Mouse (Mus musculus): ENCODE measurements around the gene H2-Q7. TPM values are rescaled to one million over a fixed set of nuclear protein-coding genes. Genes with fewer than 3 reads are reported as not detected.

H2-Q7 gene
- total RNA-seq, 2 experiments from 2014 or later: 0.53 to 1.4 TPM

Other genes starting within 250 kb of the H2-Q7 start
- gene Ltb, start 244.7 kb upstream of the H2-Q7 start, total RNA-seq (2021): under 1 TPM; 0.79 to 0.80 TPM
- gene Tnf, start 237.1 kb upstream of the H2-Q7 start, total RNA-seq (2021): not detected
- under 1 TPM; 0.23 to 0.60 TPM for gene Lta, start 233.8 kb upstream of the H2-Q7 start, total RNA-seq (2021)
- gene Gm16181, start 218.3 kb upstream of the H2-Q7 start, total RNA-seq (2021): not detected
- gene Atp6v1g2, start 205.5 kb upstream of the H2-Q7 start, total RNA-seq (2021): 100 to 1,000 TPM; 587 to 598 TPM
- gene Nfkbil1, start 203.4 kb upstream of the H2-Q7 start, total RNA-seq (2021): 10 to 100 TPM; 11.6 to 14.9 TPM
- 100 to 1,000 TPM; 201 to 213 TPM for gene Ddx39b, start 197.4 kb upstream of the H2-Q7 start, total RNA-seq (2021)
- 10 to 100 TPM; 26.2 to 33.1 TPM for gene H2-D1, start 176.4 kb upstream of the H2-Q7 start, total RNA-seq (2021)
- 1 to 10 TPM in 1 of 2 experiments, under 1 TPM in 1; 0.79 to 1.2 TPM for gene H2-Q1, start 118.8 kb upstream of the H2-Q7 start, total RNA-seq (2021)
- gene H2-Q2, start 96.9 kb upstream of the H2-Q7 start, total RNA-seq (2021): under 1 TPM; 0.44 to 0.82 TPM
- gene H2-Q4, start 59.5 kb upstream of the H2-Q7 start, total RNA-seq (2021): 1 to 10 TPM; 2.9 to 4.1 TPM
- 1 to 10 TPM in 1 of 2 experiments, under 1 TPM in 1; 0.96 to 1.4 TPM for gene H2-Q6, start 14.3 kb upstream of the H2-Q7 start, total RNA-seq (2021)
- gene H2-Q10, start 30.9 kb downstream of the H2-Q7 start, total RNA-seq (2021): under 1 TPM; 0.33 to 0.46 TPM
- not detected for gene Pou5f1, start 66.9 kb downstream of the H2-Q7 start, total RNA-seq (2021)
- gene Tcf19, start 77.7 kb downstream of the H2-Q7 start, total RNA-seq (2021): 10 to 100 TPM; 10.1 to 13.7 TPM
- 10 to 100 TPM; 14.2 to 16.2 TPM for gene Cchcr1, start 77.9 kb downstream of the H2-Q7 start, total RNA-seq (2021)
- gene Psors1c2, start 94.0 kb downstream of the H2-Q7 start, total RNA-seq (2021): under 1 TPM; 0.44 to 0.84 TPM
- 1 to 10 TPM in 1 of 2 experiments, under 1 TPM in 1; 1.00 to 1.7 TPM for gene Cdsn, start 113.0 kb downstream of the H2-Q7 start, total RNA-seq (2021)
- not detected for gene 2300002M23Rik, start 128.3 kb downstream of the H2-Q7 start, total RNA-seq (2021)
- not detected for gene Sfta2, start 162.4 kb downstream of the H2-Q7 start, total RNA-seq (2021)
- not detected for gene Gm9573, start 187.5 kb downstream of the H2-Q7 start, total RNA-seq (2021)
- gene Mucl3, start 204.5 kb downstream of the H2-Q7 start, total RNA-seq (2021): not detected
- gene Vars2, start 228.4 kb downstream of the H2-Q7 start, total RNA-seq (2021): 10 to 100 TPM; 34.3 to 35.1 TPM
- 10 to 100 TPM; 26.7 to 37.5 TPM for gene Gtf2h4, start 234.6 kb downstream of the H2-Q7 start, total RNA-seq (2021)

Data from left cerebral cortex, adult 18-20 months (tissue).